Mouse (Mus musculus) erythroblast, embryonic 14.5 days (primary cell): ENCODE data around the gene Ap3d1.

Experiments
- GATA1 ChIP-seq: IDR thresholded peaks from 2 replicates; pipeline ENCODE4 v1.6.1; 2012; ENCODE audit warnings: low read length, inconsistent platforms, mixed read lengths
- TAL1 ChIP-seq: IDR thresholded peaks from 3 replicates; pipeline ENCODE4 v1.6.1; 2012; ENCODE audit warnings: low read length, inconsistent platforms, mixed read lengths

DNA sequence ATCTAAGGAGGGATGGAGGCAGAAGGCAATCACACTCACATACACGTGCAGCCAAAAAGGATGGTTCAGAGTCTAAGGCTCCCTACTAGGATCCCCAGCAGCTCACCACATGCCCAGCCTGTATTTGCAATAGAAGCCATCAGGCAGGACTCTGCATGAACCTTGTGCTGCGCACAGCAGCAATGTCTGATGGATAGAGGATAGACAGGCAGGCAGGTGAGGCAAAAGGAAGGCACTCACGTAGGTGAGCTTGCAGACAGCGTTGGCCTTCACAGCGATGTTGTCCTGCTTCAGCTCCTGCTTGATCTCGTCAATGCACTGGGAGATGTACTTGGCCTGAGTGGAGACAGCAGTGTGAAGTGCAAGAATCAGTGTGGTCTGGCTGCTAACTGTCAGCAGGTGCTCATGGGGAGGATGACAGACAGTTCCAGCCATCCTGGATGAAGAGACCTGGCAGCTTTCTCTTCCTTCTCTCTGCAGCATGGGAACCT, 9.4 kb downstream of the Ap3d1 start:
- TF ChIP-seq TAL1 (no peak), GATA1 (no peak)
